Mouse (Mus musculus) retina, adult 2 months (tissue): ENCODE results near the gene Spz1.
"Not testable (repeated sequence)": the region's sequence is repeated elsewhere in the genome, so short reads cannot be mapped to it uniquely, and the experiment has no call there.

Source experiments
- DNase-seq: peaks from one replicate; pipeline ENCODE4 v3.0.0-alpha.2; 2012; ENCODE audit warnings: low read depth, low spot score

Spz1 gene

DNA sequence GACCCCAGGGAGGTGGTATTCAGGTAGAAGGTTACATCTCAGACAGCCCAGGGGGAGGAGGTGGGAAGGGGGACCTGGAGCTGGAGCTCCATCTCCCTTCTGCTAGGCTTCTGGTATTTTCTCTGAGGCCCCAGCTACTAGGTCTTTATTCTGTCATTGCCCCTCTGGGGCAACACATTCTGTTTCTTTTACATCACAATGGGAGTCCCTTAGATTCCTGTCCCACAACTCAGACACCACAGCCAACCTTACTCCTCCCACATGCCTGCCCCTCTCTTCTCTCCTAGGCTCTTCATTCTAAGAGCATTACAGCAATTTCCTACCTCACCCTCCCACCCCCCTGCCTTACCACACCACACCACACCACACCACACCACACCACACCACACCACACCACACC is at the start of gene Spz1:
TSS of gene Spz1 (minus strand) at position 101 of the 400 bp plus-strand sequence.
- DNase-seq: no peak

- DNase-seq: no peak
These were observed 40.5 kb upstream of the Spz1 start for GRCm38 (mm10) chr13:92616459-92616858.

DNA sequence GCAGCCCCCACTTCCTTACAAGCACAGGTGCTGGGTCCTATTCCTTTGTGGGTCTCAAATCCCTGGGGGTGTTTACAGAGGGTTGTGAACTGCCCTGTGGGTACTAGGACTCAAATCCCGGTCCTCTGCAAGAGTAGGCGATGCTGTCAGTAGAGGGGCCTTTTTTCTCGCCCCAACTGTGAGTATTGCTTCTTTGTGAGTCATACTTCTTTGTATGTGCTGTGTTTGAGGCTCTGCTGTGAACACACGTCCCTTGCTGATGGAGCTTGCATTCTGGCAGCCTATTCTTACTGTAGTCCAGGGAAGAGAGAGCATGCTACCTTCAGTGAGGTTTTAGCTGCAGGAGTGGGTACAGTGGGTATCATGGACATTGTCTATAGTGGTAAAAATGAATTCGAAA is 39.2 kb upstream of the Spz1 start:
- DNase-seq: no peak

GRCm38 (mm10) chr13:92613094-92613493 is 37.1 kb upstream of the Spz1 start:
- no peak for DNase-seq

GRCm38 (mm10) chr13:92611917-92612316 is 35.9 kb upstream of the Spz1 start:
- DNase-seq: no peak

DNA sequence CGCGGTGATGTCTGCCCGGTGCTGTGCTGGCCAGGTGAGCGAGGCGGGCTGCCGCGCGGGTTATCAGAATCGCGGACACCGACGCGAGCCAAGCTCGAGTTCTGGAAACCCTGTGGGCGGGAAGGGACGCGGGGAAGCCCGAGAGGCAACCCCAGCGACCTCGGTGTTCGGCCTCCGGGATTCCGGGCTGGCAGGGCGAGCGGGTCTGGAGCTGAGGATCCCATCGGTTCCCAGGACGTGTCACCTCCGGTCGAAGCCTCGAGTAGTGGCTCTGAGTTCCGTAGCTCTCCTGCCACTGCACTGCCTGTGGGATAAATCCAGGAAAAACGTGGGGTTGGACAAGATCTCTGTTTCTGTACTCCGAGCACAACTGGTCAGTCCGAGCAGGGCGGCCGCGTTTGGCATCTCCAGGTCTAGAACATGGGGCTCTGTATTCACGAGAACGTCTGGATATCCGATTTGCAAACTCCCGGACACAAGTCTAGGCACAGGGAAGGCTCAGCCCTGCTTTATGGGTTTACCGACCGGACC is 35.3 kb upstream of the Spz1 start:
- no peak for DNase-seq

- DNase-seq: peak; percentile 76
These were observed 34.6 kb upstream of the Spz1 start, which contains the start of gene Serinc5 for GRCm38 (mm10) chr13:92610311-92611221. Gene Serinc5 (plus strand): TSS chr13:92611091.

- DNase-seq: no peak
These were observed 33.7 kb upstream of the Spz1 start for GRCm38 (mm10) chr13:92609486-92610310.

GRCm38 (mm10) chr13:92605306-92605705 is 29.3 kb upstream of the Spz1 start:
- DNase-seq: not testable (repeated sequence)

- DNase-seq: no peak
These were observed 19.5 kb upstream of the Spz1 start for GRCm38 (mm10) chr13:92595424-92595823.

- DNase-seq: no peak
These were observed 18.9 kb upstream of the Spz1 start for GRCm38 (mm10) chr13:92594907-92595306.

GRCm38 (mm10) chr13:92594481-92594880 is 18.5 kb upstream of the Spz1 start:
- DNase-seq: no peak

DNA sequence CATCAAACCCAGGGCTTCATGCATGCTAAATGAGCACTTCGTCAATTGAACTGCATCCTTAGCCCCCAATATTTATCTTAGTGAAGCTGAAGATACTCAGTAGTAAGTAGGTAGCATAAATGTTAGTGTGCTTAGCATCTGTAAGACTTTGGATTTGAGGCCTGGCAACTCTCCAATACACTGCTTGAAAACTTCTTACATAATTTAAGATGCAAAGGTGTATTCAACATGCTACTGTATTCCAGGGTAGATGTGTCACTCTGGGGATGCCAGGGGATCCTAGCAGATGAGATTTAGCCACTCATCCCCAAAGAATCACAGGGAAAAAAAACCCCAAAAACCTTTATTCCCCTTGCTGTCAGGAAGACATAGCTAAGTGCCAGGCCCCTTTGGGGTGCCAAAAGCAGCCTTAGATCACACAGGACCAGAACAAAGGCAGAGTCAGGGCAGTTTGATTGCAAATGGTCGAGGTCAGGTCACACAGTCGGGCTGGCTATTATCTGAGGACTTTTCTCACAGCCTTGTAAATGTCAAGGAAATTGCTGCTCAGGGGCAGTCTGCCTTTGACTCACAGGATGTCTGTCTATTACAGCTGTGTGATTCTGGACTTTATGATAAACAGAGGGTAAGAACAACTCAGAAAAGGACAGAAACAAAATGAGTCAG is 17.9 kb upstream of the Spz1 start:
- DNase-seq: no peak

GRCm38 (mm10) chr13:92592786-92593635 is 17.0 kb upstream of the Spz1 start:
- no peak for DNase-seq

- DNase-seq: no peak
These were observed 16.4 kb upstream of the Spz1 start for GRCm38 (mm10) chr13:92592268-92592785.

DNA sequence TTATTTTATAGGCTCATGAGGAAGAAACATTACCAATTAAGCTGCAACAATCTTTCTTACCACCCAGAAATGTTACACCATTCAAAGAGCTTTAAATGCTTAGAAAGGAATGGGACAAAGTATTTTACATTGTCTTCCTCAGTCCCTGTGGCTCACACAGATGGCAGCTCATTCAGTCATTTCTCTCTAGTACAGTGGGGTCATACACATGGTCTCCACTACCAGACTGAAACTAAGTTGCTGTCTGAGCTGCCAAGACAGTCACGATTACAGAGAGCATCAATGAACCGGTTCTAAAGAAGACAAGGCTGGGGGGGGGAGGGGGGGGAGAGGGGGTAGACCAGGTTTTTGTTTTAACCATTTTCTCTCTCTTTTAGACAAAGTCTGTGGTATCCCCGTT is 15.3 kb upstream of the Spz1 start:
- no peak for DNase-seq

- DNase-seq: no peak
These were observed 13.3 kb upstream of the Spz1 start for GRCm38 (mm10) chr13:92589255-92589654.

GRCm38 (mm10) chr13:92588704-92589103 is 12.7 kb upstream of the Spz1 start:
- DNase-seq: no peak

DNA sequence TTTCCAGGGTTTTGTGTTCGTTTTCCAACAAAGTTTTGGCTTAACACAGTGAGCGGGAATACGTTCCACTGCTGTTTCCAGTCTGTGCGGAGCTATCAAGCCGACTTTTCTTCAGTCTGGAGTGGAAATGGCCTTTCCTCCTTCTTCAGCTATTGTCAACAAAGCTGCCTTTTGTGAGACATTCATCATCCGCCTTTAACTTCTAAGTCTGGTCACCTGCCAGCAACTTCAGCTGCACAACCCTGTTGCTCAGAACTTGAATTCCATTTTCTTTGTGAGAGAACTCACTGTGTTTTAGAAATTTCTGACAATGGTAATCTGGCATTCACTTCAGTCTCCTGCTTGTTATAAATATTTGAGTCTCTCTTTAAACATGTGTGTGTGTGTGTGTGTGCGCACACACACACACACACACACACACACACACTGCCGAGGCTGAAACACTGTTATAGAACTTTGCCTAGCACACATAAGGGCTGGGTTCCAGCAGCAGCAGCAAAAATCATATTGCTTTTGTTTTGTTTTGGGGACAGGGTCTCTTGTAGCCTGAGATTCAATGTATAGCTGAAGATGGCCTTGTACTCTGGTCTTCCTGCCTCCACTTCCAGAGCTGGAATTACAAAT is 8.2 kb upstream of the Spz1 start:
- no peak for DNase-seq
